Mouse (Mus musculus): ENCODE results near the gene Olfr715.
"Not testable (repeated sequence)": the region's sequence is repeated elsewhere in the genome, so short reads cannot be mapped to it uniquely, and the experiment has no call there.

Olfr715 gene

DNA sequence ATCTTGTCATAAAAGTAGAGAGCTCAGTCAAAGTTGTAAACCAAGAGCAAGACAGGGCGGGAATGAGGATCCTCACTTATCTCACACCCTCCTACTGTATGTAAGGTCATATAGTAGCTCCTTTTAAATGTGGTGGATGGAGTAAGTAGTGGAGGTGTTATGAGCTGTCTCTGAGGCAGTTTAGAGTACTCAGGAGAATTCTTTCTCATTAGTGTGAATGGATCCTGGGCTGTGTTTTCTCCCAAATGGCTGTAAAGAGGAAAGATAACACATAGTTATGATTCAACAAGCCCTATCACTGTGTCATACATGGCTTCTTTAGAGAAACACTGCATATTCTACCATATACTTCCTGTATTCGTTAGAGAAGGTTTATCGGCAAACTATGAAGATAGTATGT is at the start of gene Olfr715:
Gene Olfr715, minus strand, starts transcription at position 101 of the 400 bp plus-strand sequence.
- DNase-seq (ENCODE audit: low read depth) = not testable (repeated sequence)

DNA sequence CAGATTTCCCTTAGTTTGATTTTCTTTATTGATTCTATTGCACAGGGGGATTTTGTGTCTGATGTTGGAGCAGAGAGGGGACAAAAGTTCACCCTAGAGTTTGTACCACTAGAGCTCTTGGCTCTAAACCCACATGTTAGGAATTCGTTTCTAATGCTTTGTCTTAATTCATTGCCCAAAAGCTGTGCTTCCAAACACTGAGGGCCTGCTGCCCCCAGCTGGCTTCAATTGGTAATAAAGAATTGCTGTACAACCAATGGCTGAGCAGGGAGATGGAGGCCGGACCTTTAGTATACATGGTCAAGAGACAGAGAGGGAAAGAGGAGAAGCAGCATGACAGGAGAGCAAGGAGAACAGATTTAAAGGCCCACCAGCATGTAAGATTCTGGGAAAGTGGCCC is 49.5 kb upstream of the Olfr715 start:
- DNase-seq (ENCODE audit: low read depth) = no peak

DNA sequence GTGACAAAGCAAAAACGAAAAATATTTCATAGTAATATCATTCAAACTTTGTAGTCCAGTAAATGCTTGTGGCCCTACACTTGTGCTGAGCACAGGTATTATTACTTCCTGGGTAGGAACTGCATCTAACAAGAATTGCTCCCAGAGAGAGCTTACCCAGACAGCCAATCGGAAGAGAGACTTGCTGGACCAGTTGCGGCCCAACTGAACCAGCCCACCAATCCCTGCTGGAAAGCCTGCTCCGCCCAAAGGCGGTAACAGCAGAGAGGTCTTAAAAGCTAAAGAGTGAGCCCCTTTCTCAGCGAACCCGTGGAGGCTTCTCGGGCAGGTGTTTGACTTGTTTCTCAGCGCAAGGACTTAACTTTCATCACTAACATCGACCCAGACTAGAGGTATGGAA is 35.8 kb upstream of the Olfr715 start, which contains the start of gene Nlrp14:
Gene Nlrp14, plus strand, starts transcription at position 301 of the 400 bp plus-strand sequence.
- DNase-seq (ENCODE audit: low read depth) = no peak

DNA sequence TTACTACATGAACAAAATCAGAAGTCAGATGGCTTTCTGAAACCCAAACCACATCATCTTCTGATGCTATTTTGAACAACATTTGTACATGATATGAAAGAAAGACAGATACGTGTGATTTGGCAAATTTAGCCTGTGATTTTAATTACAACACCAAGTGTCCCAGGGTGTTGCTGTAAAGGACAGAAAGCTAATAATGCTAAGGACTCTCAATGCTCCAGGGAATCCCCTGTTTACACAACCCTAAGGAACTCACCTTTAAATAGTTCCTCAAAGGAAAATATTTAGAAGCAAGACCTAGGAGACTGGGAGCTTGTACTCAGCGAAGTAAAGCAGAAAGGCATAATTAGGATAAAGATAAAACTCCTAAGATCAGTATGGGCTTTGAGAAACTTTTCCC is 7.1 kb upstream of the Olfr715 start, which contains the start of gene Olfr716:
Gene Olfr716, plus strand, starts transcription at position 301 of the 400 bp plus-strand sequence.
- DNase-seq (ENCODE audit: low read depth) = not testable (repeated sequence)

DNA sequence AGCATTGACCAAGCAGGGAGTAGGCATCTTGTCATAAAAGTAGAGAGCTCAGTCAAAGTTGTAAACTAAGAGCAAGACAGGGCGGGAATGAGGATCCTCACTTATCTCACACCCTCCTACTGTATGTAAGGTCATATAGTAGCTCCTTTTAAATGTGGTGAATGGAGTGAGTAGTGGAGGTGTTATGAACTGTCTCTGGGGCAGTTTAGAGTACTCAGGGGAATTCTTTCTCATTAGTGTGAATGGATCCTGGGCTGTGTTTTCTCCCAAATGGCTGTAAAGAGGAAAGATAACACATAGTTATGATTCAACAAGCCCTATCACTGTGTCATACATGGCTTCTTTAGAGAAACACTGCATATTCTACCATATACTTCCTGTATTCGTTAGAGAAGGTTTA is 20.6 kb downstream of the Olfr715 start, which contains the start of gene Olfr715b:
Gene Olfr715b, minus strand, starts transcription at position 101 of the 400 bp plus-strand sequence.
- DNase-seq (ENCODE audit: low read depth) = not testable (repeated sequence)

DNA sequence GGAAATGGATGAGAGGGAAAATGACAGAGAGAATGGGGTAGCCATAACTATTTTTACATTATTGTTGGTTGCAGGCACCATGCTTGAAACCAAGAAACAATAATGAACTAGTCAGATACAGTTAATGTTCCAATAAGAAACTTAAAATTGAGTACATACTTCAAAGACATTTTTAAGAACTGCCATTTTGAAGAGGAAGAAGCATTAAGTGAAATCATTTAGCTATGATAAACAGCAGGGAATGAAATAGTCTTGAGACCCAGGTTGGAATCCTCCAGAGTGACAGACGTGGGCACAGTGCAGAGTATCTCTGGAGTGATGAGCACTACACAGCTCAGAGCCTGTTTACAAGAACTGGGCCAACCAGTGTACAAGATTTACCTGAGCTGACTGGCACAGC is 38.0 kb downstream of the Olfr715 start, which contains the start of gene Olfr17:
Gene Olfr17, plus strand, starts transcription at position 301 of the 400 bp plus-strand sequence.
- DNase-seq (ENCODE audit: low read depth) = no peak

Measured in naive thymus-derived CD4-positive, alpha-beta T cell, adult 2 months (primary cell).